Comparison of ENCODE assay signal across 7 mouse cellular contexts in genomic region chr1:65112031-65112806, GRCm38 (mm10). TPM values are rescaled to one million over a fixed set of nuclear protein-coding genes. Genes with fewer than 3 reads are reported as not detected.
A peak's percentile ranks its signal among the peaks of the same experiment; 100 is the strongest.
DNase-seq lines count a peak whose midpoint lies in the region; ATAC-seq and TF ChIP-seq lines count a peak whose summit lies in the region.

No protein-coding gene starts in this region.

- no peak overlapping the region for H3K9ac ChIP-seq in intestine, embryonic 14.5 days (ENCODE audit: low read length)

- TF ChIP-seq CTCF in gastrocnemius, adult 2 months (IDR thresholded peaks at IDR 0.05), result no peak; the same call in 1 of the 2 replicates

- intact Hi-C loops in gastrocnemius, adult 2 months (cut with DNase I), result loop anchor here (1.0 kb wide), 1 partner anchor 67 kb away; no protein-coding TSS in a partner anchor
- intact Hi-C loops in left cerebral cortex, postnatal 14 days (cut with DNase I), result loop anchor here (1.0 to 5.0 kb wide), 2 partner anchors 50 to 65 kb away; no protein-coding TSS in a partner anchor

- peak overlapping the region; percentile 59 for H3K4me3 ChIP-seq in gastrocnemius, adult 2 months
- H3K4me3 ChIP-seq in intestine, embryonic 14.5 days (ENCODE audit: low read depth, low read length), result 0 out of 2 replicates have a peak overlapping the region, but pooled peaks have one; percentile 6

- peak overlapping the region; percentile 40 for H3K4me2 ChIP-seq in intestine, embryonic 14.5 days (ENCODE audit: low read length)

- no peaks in the 10 kb centered on the region for H3K9me3 ChIP-seq in intestine, embryonic 14.5 days (ENCODE audit: control insufficient read depth, low read length)

- H3K36me3 ChIP-seq in intestine, embryonic 14.5 days (ENCODE audit: control insufficient read depth, insufficient read depth, low read length), result no peaks in the 10 kb centered on the region

- 8% methylated on average over 8 of the region's 8 CpGs for WGBS in intestine, embryonic 14.5 days

- peak; percentile 79 for ATAC-seq in intestine, embryonic 14.5 days (replicated peaks; ENCODE audit: low FRiP score, low TSS enrichment, low read depth)
- ATAC-seq in megakaryocyte-erythroid progenitor cell, adult 5-6 weeks (replicated peaks; ENCODE audit: low FRiP score, low TSS enrichment, poor library complexity, severe bottlenecking), result peak; percentile 77

- H3K27me3 ChIP-seq in intestine, embryonic 14.5 days (replicated peaks; ENCODE audit: control insufficient read depth, insufficient read depth, low read length), result no peaks in the 10 kb centered on the region

- H3K4me1 ChIP-seq in intestine, embryonic 14.5 days (replicated peaks; ENCODE audit: control insufficient read depth, insufficient read depth, low read length), result no peaks in the 10 kb centered on the region

- DNase-seq in adrenal gland, adult 2 months, result peak; percentile 76
- peak; percentile 59 to 80 for DNase-seq in cerebellum, postnatal 25 days
- peak; percentile 75 for DNase-seq in gastrocnemius, adult 2 months
- DNase-seq in intestine, embryonic 14.5 days (ENCODE audit: low spot score), result peak; percentile 87
- DNase-seq in left cerebral cortex, postnatal 14 days (ENCODE audit: low spot score in 2 of 2), result peak; percentile 80 to 82
- DNase-seq in right cerebral cortex, postnatal 4 days, result peak; percentile 76

- peak overlapping the region; percentile 78 for H3K27ac ChIP-seq in gastrocnemius, adult 2 months
- no peak overlapping the region for H3K27ac ChIP-seq in intestine, embryonic 14.5 days (ENCODE audit: low read depth)

RNA-seq across cellular contexts. Expression of gene Gm28845, which starts 7.1 kb away (rescaled TPM):
- total RNA-seq in adrenal gland, adult 2 months (2021), result not detected
- polyA plus RNA-seq in adrenal gland, adult 2 months (2012; rRNA removed), result not detected in 2 replicates
- not detected for total RNA-seq in gastrocnemius, adult 2 months (2021)
- not detected in 2 replicates for polyA plus RNA-seq in intestine, embryonic 14.5 days (2014; fragmentation: Nextera tagmentation; extraction: Ambion mirVana)
- not detected for total RNA-seq in left cerebral cortex, postnatal 14 days (2021)
- total RNA-seq in megakaryocyte-erythroid progenitor cell, adult 5-6 weeks (2014; fragmentation: Nextera tagmentation), result not detected in 2 replicates
- total RNA-seq in megakaryocyte-erythroid progenitor cell, adult 5-6 weeks (2017), result not detected in 2 replicates

RNA-seq across cellular contexts. Expression of gene Cryga, which starts 9.0 kb away (rescaled TPM):
- total RNA-seq in adrenal gland, adult 2 months (2021), result not detected
- polyA plus RNA-seq in adrenal gland, adult 2 months (2012; rRNA removed), result not detected in 2 replicates
- not detected for total RNA-seq in gastrocnemius, adult 2 months (2021)
- polyA plus RNA-seq in intestine, embryonic 14.5 days (2014; fragmentation: Nextera tagmentation; extraction: Ambion mirVana), result not detected in 2 replicates
- 1 to 10 TPM; 1.4 to 1.6 TPM for total RNA-seq in left cerebral cortex, postnatal 14 days (2021)
- not detected in 2 replicates for total RNA-seq in megakaryocyte-erythroid progenitor cell, adult 5-6 weeks (2014; fragmentation: Nextera tagmentation)
- not detected in 2 replicates for total RNA-seq in megakaryocyte-erythroid progenitor cell, adult 5-6 weeks (2017)

RNA-seq across cellular contexts. Expression of gene D630023F18Rik, which starts 10.8 kb away (rescaled TPM):
- total RNA-seq in adrenal gland, adult 2 months (2021), result not detected
- polyA plus RNA-seq in adrenal gland, adult 2 months (2012; rRNA removed), result not detected in 2 replicates
- total RNA-seq in gastrocnemius, adult 2 months (2021), result not detected
- 0.22 TPM in 1 of 2 replicates, not detected in the other for polyA plus RNA-seq in intestine, embryonic 14.5 days (2014; fragmentation: Nextera tagmentation; extraction: Ambion mirVana)
- total RNA-seq in left cerebral cortex, postnatal 14 days (2021), result 10 to 100 TPM; 10.5 to 15.8 TPM
- not detected in 2 replicates for total RNA-seq in megakaryocyte-erythroid progenitor cell, adult 5-6 weeks (2014; fragmentation: Nextera tagmentation)
- not detected in 2 replicates for total RNA-seq in megakaryocyte-erythroid progenitor cell, adult 5-6 weeks (2017)

RNA-seq across cellular contexts. Expression of gene Crygb, which starts 30.1 kb away (rescaled TPM):
- total RNA-seq in adrenal gland, adult 2 months (2021), result not detected
- not detected in 2 replicates for polyA plus RNA-seq in adrenal gland, adult 2 months (2012; rRNA removed)
- total RNA-seq in gastrocnemius, adult 2 months (2021), result not detected
- not detected in 2 replicates for polyA plus RNA-seq in intestine, embryonic 14.5 days (2014; fragmentation: Nextera tagmentation; extraction: Ambion mirVana)
- total RNA-seq in left cerebral cortex, postnatal 14 days (2021), result not detected
- total RNA-seq in megakaryocyte-erythroid progenitor cell, adult 5-6 weeks (2014; fragmentation: Nextera tagmentation), result not detected in 2 replicates
- not detected in 2 replicates for total RNA-seq in megakaryocyte-erythroid progenitor cell, adult 5-6 weeks (2017)

RNA-seq across cellular contexts. Expression of gene Crygc, which starts 38.7 kb away (rescaled TPM):
- not detected for total RNA-seq in adrenal gland, adult 2 months (2021)
- polyA plus RNA-seq in adrenal gland, adult 2 months (2012; rRNA removed), result not detected in 2 replicates
- total RNA-seq in gastrocnemius, adult 2 months (2021), result not detected
- not detected in 2 replicates for polyA plus RNA-seq in intestine, embryonic 14.5 days (2014; fragmentation: Nextera tagmentation; extraction: Ambion mirVana)
- total RNA-seq in left cerebral cortex, postnatal 14 days (2021), result not detected
- total RNA-seq in megakaryocyte-erythroid progenitor cell, adult 5-6 weeks (2014; fragmentation: Nextera tagmentation), result not detected in 2 replicates
- total RNA-seq in megakaryocyte-erythroid progenitor cell, adult 5-6 weeks (2017), result not detected in 2 replicates

Comparison
In these comparisons a context has a peak if more than half of its experiments do, and no peak if none do; other contexts are left out.
1. RNA of gene D630023F18Rik, which starts 10.8 kb away (total RNA-seq): 10.5 to 15.8 TPM in left cerebral cortex, postnatal 14 days; not detected in adrenal gland, adult 2 months, not detected in gastrocnemius, adult 2 months and not detected in megakaryocyte-erythroid progenitor cell, adult 5-6 weeks; every median in the first group is over 10 times any median in the second.
2. Peak in every context shown above with its lines, with median percentiles within 50 percentile points of each other: DNase-seq.